ENCODE assay signal across 8 mouse cellular contexts in the genomic region with DNA sequence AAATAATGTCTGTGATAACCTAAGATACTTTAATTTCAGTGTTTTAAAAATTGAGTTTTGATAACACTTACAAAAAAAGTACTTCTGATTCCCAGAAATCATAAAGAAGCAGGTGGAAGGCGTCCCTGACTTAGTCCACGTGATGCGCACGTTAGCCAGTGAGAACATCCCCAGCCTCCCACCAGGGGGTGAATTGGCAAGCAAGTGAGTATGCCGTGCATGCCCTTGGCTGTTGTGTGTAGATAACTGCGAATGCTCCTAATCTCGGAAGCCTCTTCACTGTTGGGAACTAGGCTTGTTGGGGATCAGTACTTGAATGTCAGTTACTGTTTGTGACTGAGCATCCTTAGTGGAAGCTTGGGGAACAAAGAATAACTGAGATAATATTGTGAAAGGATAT. TPM values are rescaled to one million over a fixed set of nuclear protein-coding genes. Genes with fewer than 3 reads are reported as not detected.
DNase-seq lines count a peak whose midpoint lies in the region.

No protein-coding gene starts in this region.

- intact Hi-C loops in left cerebral cortex, postnatal 4 days (cut with DNase I): no loop called here

- peak; percentile 75 for DNase-seq in left cerebral cortex, postnatal 4 days
- DNase-seq in left cerebral cortex, adult 9 months (ENCODE audit: low spot score in 2 of 2): no peak
- peak; percentile 76 for DNase-seq in c-Kit-positive CD71-positive TER-119-positive erythroid progenitor cells, embryonic 14.5 days (ENCODE audit: low spot score)
- DNase-seq in heart, postnatal 4 days: peak; percentile 45
- DNase-seq in spleen, postnatal 4 days (ENCODE audit: low spot score in 2 of 2): peak; percentile 76 to 78
- DNase-seq in T-cell, adult 2 months (ENCODE audit: low spot score): no peak
- DNase-seq in right cerebral cortex, postnatal 36 days (ENCODE audit: low spot score in 2 of 2): no peak
- DNase-seq in urinary bladder, postnatal 14 days (ENCODE audit: low spot score): no peak

RNA-seq across cellular contexts. Expression of gene Ppm1a, which starts 33.3 kb away (rescaled TPM):
- total RNA-seq in left cerebral cortex, postnatal 4 days (2021): 100 to 1,000 TPM; 234 to 247 TPM
- total RNA-seq in heart, postnatal 4 days (2021): 100 to 1,000 TPM; 212 to 232 TPM

Comparison
In these comparisons a context has a peak if more than half of its experiments do, and no peak if none do; other contexts are left out.
1. DNase-seq: peak in left cerebral cortex, postnatal 4 days (single experiment), c-Kit-positive CD71-positive TER-119-positive erythroid progenitor cells, embryonic 14.5 days (single experiment), heart, postnatal 4 days (single experiment) and spleen, postnatal 4 days (2 of 2); none in left cerebral cortex, adult 9 months (0 of 2), T-cell, adult 2 months (single experiment), right cerebral cortex, postnatal 36 days (0 of 2) and urinary bladder, postnatal 14 days (single experiment).